Mouse (Mus musculus): Measurements from ENCODE around the gene 4930572O03Rik.
"Not testable (repeated sequence)": the region's sequence is repeated elsewhere in the genome, so short reads cannot be mapped to it uniquely, and the experiment has no call there.

DNA sequence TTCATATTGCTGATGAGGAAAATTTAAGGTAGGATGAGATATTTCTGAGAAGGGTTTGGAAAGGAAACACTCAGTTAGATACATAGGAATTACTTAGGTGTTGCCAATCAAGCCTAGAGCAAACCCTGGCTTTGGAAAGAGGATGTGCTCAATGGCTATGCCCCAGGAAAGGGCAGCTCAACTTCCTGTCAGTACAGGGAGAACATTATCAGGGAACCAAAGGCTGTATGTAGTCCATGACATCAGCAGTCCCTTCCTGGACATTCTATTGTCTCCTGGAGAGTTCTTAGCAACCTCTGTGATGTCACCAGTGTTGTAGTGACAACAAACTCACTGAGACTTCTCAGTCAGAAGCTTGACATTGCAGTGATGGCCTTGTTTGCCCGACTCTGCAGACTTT, 38.1 kb downstream of the 4930572O03Rik start, which contains the start of gene Speer4d:
- TF ChIP-seq EP300, CTCF (IDR thresholded peaks at IDR 0.05; ENCODE audit: low read depth): not testable (repeated sequence)

Measured in heart, postnatal 0 days (tissue).